Mouse (Mus musculus): ENCODE results near the gene Rnf220. TPM values are rescaled to one million over a fixed set of nuclear protein-coding genes. Genes with fewer than 3 reads are reported as not detected.

The Rnf220 gene
- polyA plus RNA-seq, 1 experiment from 2014 or later, result 73.3 TPM

Other genes with a start within 250 kb of the Rnf220 start
- 17.6 and 18.6 TPM in 2 replicates for gene Tmem53, start 245.1 kb downstream of the Rnf220 start, polyA plus RNA-seq (2015; fragmentation: Nextera tagmentation; extraction: Ambion mirVana)
- gene Armh1, start 244.9 kb downstream of the Rnf220 start, polyA plus RNA-seq (2015; fragmentation: Nextera tagmentation; extraction: Ambion mirVana), result 1.0 and 1.1 TPM in 2 replicates
- gene Eri3, start 53.3 kb upstream of the Rnf220 start, polyA plus RNA-seq (2015; fragmentation: Nextera tagmentation; extraction: Ambion mirVana), result 156 and 157 TPM in 2 replicates
- 58.7 and 60.3 TPM in 2 replicates for gene Dmap1, start 185.2 kb upstream of the Rnf220 start, polyA plus RNA-seq (2015; fragmentation: Nextera tagmentation; extraction: Ambion mirVana)
- gene Gm12845, start 227.4 kb upstream of the Rnf220 start, polyA plus RNA-seq (2015; fragmentation: Nextera tagmentation; extraction: Ambion mirVana), result not detected in 2 replicates